Mouse (Mus musculus): ENCODE data around the gene Zan. TPM values are rescaled to one million over a fixed set of nuclear protein-coding genes. Genes with fewer than 3 reads are reported as not detected.

Gene Zan
- not detected for total RNA-seq (2021)
- long read RNA-seq, experiment 1, result 0 reads
- long read RNA-seq, experiment 2, result 0 reads

GRCm38 (mm10) chr5:137476964-137477363, at the start of gene Zan:
Gene Zan, minus strand, starts transcription at chr5:137477064.
- DNase-seq (ENCODE audit: low spot score in 2 of 2), result no peak

- no peak for DNase-seq (ENCODE audit: low spot score in 2 of 2)
Measured at GRCm38 (mm10) chr5:137526192-137526936, 49.5 kb upstream of the Zan start.

GRCm38 (mm10) chr5:137525511-137525910, 48.6 kb upstream of the Zan start:
- no peak for DNase-seq (ENCODE audit: low spot score in 2 of 2)

- no peak for DNase-seq (ENCODE audit: low spot score in 2 of 2)
Measured at GRCm38 (mm10) chr5:137524671-137525070, 47.8 kb upstream of the Zan start.

- no peak for DNase-seq (ENCODE audit: low spot score in 2 of 2)
Measured at GRCm38 (mm10) chr5:137524251-137524515, 47.3 kb upstream of the Zan start.

- DNase-seq (ENCODE audit: low spot score in 2 of 2), result no peak
Measured at GRCm38 (mm10) chr5:137523396-137524250, 46.8 kb upstream of the Zan start.

GRCm38 (mm10) chr5:137522711-137523110, 45.8 kb upstream of the Zan start:
- no peak for DNase-seq (ENCODE audit: low spot score in 2 of 2)

- DNase-seq (ENCODE audit: low spot score in 2 of 2), result no peak
Measured at GRCm38 (mm10) chr5:137521861-137522260, 45.0 kb upstream of the Zan start.

GRCm38 (mm10) chr5:137519691-137520550, 43.1 kb upstream of the Zan start:
- DNase-seq (ENCODE audit: low spot score in 2 of 2), result no peak

GRCm38 (mm10) chr5:137518436-137518835, 41.6 kb upstream of the Zan start, which contains the start of gene Gigyf1:
Gene Gigyf1, plus strand, starts transcription at chr5:137518548.
- DNase-seq (ENCODE audit: low spot score in 2 of 2), result no peak

- no peak for DNase-seq (ENCODE audit: low spot score in 2 of 2)
Measured at GRCm38 (mm10) chr5:137514811-137515210, 37.9 kb upstream of the Zan start.

GRCm38 (mm10) chr5:137513951-137514721, 37.3 kb upstream of the Zan start:
- DNase-seq (ENCODE audit: low spot score in 2 of 2), result no peak

GRCm38 (mm10) chr5:137512847-137513794, 36.3 kb upstream of the Zan start:
- DNase-seq (ENCODE audit: low spot score in 2 of 2), result peak in 1 of 2 experiments; percentile 16

- peak in 1 of 2 experiments; percentile 4 for DNase-seq (ENCODE audit: low spot score in 2 of 2)
Measured at GRCm38 (mm10) chr5:137511706-137512105, 34.8 kb upstream of the Zan start.

- peak; percentile 22 to 43 for DNase-seq (ENCODE audit: low spot score in 2 of 2)
Measured at GRCm38 (mm10) chr5:137510573-137511390, 33.9 kb upstream of the Zan start.

- DNase-seq (ENCODE audit: low spot score in 2 of 2), result peak; percentile 78 to 80
Measured at GRCm38 (mm10) chr5:137510014-137510501, 33.2 kb upstream of the Zan start.

GRCm38 (mm10) chr5:137504041-137504440, 27.2 kb upstream of the Zan start:
- DNase-seq (ENCODE audit: low spot score in 2 of 2), result peak in 1 of 2 experiments; percentile 7

- DNase-seq (ENCODE audit: low spot score in 2 of 2), result peak; percentile 75 to 76
Measured at GRCm38 (mm10) chr5:137502667-137503110, 25.8 kb upstream of the Zan start.
